Mouse (Mus musculus) CD8-positive naive resting alpha-beta T cell, adult 2 months (primary cell): ENCODE data around the gene Rhbdf1.

ENCODE experiments used
- DNase-seq, 2 experiments: peaks; one replicate each; pipeline ENCODE4 v3.0.0; 2022; ENCODE audit warnings: low read depth in 2 of 2, low spot score in 2 of 2

Rhbdf1 gene

DNA sequence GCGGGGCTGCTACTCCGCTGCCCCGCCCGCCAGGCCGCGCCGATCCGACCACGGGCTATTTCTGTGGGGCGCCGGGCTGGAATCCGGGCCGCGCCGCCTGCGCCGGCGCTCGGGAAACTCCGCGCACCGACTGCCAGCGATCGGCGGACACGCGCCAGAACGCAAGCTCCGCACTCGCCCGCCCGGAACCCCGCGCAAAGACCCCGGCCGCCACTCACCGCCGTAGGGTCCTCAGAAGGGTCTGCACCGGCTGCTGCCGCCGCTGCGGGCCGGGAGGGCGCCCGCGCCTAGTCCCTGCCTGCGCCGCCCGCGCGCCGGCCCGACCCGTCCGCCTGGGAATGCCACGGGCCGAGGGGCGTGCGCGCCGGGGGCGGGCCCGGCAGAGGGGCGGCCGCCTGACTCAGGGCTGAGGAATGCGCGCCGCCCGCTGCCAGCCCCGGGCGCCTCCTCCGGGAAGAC is at the start of gene Rhbdf1:
Gene Rhbdf1, minus strand, starts transcription at position 350 of the 459 bp plus-strand sequence.
- no peak for DNase-seq

DNA sequence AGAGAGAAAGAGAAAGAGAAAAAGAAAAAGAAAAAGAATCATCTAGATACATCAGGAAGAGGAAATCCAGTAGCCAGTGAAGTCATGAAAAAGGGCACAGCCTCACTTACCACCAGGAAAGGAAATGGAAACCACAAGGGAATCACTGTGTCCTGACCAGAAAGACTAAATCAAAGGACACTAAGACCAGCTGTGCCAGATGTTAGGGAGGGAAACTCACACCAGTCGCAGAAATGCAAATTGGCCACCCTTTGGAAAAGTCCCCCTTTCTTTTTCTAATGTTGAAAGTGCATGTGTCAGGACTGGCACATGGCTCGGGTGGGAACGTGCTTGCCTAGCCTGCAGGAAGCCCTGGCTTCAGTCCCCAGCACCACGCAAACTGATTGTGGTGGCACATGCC is 49.1 kb upstream of the Rhbdf1 start:
- peak in 1 of 2 experiments; percentile 6 for DNase-seq

- no peak for DNase-seq
Measured at GRCm38 (mm10) chr11:32268952-32269351, 46.9 kb upstream of the Rhbdf1 start.

DNA sequence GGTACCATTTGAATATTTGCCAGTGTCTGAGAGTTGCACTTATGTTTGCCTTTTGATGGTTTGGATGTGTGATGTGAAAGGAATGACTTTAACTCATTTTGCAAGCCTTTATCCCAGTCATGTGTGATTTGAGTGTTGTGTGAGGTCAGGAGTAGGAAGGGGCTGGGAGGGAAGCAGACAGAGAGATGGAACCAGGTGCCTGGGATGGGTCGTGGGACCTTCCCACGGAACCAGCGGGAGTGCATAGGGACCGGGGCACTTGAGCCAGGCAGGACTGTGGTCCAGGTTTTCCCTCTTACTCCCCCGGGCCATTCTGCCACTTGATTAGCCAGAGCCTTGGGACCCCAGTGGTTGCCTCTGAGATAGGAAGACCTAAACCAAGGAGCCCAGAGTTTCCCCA is 45.9 kb upstream of the Rhbdf1 start:
- DNase-seq = peak in 1 of 2 experiments; percentile 1

DNA sequence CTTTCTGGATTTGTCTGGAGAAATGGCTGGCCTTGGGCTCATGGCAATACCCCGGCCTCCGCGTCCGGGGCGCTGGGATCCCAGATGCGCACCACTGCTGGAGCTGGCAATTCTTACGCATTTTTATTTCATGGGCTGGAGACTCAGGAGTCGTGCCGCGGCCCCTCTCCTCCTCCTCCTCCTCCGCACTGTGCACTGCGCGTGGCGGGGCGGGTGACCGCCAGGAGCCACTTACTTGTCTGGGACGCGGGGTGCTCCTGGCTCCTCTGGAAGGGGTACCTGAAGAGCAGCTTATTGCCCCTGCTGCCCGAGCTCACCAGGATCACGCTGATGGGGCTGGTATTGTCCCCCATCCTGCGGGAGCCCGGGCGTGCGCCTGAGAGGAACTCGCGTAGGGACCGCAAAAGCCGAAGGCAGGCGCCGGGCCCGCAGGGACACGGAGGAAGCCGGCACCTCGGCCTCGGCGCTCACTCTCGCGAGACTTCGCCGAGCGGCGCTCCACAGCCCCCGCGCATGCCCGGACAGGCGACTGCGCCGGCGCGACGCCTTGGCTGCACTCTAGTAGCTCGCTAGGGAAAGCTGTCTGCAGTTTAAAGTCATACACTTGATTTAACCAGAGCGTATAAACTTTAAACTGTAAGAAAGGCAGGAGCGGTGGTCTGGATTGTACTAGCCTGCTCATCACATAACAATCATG is 45.2 kb upstream of the Rhbdf1 start, which contains the start of gene Nprl3:
Gene Nprl3, minus strand, starts transcription at position 520 of the 697 bp plus-strand sequence.
- DNase-seq = peak; percentile 93 to 94

DNA sequence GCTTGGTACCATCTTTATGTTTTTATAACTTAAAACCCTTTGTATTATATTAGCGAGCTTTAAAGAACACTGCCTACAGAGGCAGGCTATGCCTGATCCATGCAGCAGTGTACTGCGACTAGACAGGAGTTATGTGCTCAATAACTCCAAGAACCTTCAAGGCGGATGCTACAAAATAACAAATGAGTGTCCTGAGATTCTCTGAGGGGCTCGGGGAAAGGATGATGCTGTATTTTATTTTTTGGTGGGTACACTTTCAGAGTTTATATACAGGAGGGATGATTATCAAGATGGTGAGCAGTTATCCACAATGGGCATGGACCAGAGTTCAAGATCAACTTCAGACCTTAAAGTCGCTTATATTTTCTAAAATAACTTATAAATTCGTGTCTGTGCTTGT is 44.7 kb upstream of the Rhbdf1 start:
- no peak for DNase-seq

- DNase-seq = no peak
Measured at GRCm38 (mm10) chr11:32266194-32266593, 44.1 kb upstream of the Rhbdf1 start.

DNA sequence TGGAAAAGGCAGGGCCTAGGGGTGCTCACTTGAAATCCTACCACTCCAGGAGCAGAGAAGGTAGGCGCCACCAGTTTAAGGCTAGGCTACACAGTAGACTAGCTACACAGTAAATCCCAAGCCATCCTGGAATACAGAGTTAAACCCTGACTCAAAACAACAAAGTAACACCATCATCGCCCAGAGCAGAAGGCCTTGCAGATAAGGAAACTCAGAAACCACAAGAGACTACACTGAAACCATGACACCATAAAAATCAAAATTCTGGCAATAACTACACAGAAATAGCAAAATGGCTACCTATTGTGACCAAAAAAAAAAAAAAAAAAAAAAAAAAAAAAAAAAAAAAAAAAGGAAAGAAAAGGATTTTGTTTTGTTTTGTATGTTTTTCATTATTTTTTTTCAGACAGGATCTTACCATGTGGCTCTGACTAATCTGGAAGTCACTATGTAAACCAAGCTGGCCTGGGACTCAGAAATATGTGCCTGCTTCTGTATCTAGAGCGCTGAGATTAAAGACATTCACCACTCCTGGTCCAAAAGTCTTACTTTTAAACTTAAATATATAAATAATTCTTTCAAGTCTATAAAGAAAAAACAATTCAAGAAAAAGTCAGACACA is 43.1 kb upstream of the Rhbdf1 start:
- DNase-seq = no peak

DNA sequence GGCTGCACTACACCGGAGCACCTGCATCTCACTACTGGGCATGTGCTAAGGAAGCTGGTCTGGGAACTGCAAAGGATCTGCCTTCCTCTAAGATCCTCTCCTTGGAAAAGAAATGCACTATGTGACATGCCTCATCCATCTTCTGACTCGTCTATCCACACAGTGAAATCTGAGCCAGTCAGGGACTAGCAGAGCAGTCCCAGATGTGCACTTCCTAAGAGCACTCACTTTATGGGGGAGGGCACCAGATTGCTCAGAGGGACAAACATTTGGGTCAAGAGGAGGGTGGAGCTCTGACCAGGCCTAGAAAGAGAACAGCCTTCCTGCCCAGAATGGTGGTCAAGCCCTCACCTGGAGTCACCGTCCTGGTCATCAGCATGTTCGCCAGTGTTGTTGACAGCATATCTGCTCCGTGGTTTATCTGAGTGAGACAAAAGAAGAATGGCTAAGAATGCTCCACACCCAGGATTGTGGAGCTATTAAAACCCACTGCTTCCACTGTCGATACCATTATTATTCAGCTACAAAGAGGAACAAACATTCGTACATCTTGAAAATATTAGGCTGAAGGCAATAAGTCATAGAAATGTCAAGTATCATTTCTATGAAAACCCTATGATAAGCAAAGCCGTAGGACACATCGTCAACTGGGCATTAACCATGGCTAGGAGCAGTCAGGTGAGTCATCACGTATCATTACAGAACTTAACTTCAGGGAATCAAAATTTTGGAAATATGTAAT is 40.7 kb upstream of the Rhbdf1 start:
- DNase-seq = no peak

DNA sequence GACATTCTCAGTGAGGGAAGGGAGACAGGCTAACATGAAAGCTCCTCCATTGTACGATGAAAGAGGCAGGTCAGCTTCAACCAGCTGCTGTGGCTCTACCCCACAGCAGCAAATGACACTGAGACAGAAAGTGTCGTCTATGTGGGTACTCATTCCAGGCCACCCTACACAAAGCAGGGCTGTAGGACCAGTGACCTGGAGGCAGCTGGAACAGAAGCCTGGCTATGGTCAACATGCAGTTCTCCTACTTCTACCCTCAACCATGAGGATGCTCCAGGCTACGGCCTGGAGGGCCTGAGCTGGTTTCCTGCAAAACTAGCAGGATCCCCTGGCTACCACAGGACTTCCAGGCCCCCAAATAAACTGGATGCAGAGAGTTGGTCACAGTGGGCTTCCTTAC is 34.5 kb upstream of the Rhbdf1 start:
- DNase-seq = no peak

GRCm38 (mm10) chr11:32256146-32256545 is 34.0 kb upstream of the Rhbdf1 start:
- no peak for DNase-seq

GRCm38 (mm10) chr11:32253121-32253520 is 31.0 kb upstream of the Rhbdf1 start:
- DNase-seq = no peak

DNA sequence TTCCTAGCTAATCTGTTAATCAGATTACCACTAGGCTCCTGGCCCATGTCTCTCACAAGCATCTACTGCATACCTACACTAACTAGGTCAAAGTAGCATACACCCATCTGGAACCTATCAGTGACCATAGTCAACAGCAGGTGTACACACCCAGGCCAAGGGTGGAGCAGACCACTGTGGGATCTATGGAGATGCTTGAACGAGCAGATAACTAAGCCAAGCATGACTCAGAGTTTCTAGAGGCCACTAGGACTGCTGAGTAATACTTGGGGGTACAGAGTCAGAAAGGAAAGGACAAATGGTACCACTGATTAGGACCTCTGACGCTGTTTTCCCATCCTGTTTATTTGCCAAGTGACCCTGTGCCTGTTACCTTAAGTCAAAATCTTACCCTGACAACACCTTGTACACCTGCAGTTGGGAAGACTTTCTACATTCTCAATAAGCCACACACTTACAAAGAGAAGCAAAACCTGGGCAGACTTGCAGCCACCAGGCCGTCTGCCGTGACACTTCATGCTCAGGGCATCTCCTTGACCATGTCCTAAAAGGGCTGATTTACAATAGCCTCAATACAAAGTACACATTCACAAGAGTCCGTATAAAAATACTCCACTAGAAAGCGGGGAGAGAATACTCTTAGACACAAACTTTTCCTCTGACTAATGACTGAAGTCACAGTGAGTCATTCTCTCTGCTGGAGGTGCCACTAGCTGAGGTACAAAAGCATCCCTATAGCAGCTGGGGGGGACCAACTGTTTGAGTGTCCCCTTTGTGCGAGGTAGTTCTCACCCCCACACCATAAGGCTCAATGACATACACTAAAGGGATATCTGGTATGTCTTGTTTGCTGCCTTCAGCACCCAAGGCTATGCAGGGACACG is 29.0 kb upstream of the Rhbdf1 start:
- DNase-seq = no peak

DNA sequence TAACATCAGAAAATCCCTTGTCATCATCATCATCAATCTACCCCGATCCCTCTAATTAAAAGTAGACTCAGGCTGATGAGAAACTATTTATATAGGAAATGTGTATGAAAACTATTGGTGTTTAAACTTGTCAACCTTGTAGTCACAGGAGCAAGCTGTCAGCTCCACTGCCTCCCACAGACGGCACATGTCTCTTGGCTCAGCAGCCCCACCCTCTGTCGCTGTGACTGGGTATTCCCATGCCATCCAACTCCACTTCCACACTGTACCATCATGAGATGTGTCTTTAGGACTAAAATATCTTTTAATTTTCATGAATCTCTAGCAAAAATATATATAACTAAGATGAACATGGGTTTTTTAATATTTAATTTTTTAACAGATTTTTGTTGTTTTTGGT is 26.2 kb upstream of the Rhbdf1 start:
- DNase-seq = no peak

- no peak for DNase-seq
Measured at GRCm38 (mm10) chr11:32247068-32247467, 25.0 kb upstream of the Rhbdf1 start.

DNA sequence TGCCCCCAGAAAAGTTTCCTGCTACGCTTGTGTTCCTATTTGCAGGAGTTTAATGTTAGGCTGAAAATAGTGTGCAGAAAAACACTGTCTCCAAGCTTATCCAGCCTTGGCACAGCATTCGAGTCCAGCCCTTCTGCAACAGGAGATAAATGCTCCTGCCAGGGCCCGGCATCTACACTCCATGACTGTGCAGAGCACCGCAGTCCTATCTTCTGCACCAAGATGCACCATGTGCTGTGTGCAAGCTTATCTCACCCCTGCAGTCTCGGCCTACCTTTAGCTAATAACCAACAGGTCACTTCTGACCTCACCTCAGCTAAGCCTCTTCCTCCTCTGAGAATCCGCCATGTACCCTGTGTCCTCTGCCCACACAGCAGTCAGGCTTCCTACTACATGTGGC is 23.5 kb upstream of the Rhbdf1 start:
- no peak for DNase-seq

DNA sequence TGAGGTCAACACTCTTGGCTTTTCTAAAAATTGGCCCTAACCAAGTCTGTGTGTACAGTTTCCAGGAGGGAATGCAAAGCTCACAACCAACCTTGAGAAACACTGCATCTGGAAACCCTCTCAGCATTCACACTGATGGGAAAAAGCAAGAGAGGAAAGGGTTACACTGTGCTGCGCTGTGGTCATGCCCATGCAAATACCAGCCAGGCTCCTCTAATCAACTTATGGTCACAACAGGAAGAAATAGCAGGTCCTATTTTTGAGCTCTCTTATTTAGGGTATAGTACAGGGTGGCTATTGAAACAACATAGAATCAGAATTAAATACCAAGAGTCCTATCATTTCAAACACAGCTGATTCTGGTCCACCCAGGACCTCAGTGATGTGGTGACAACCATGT is 22.5 kb upstream of the Rhbdf1 start:
- DNase-seq = no peak

DNA sequence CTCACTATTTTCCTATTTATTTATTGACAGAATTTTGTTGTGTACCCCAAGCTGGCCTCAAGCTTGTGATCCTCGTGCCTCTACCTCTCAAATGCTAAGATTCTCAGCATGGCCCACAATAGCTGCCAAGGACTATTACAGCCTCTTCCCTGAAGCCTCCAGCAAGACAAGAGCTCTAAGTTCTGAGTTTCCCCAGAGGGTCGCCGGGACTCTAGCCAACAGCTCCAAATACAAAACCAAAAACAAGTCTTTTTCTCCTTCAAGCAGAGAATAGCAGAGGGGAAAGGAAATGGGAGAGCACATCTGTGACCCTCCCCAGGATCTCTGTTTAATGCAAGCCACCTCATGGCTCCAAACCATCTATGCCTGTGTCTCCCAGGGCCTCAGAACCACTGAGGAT is 22.0 kb upstream of the Rhbdf1 start:
- no peak for DNase-seq

GRCm38 (mm10) chr11:32243205-32243955 is 21.3 kb upstream of the Rhbdf1 start:
- no peak for DNase-seq

- no peak for DNase-seq
Measured at GRCm38 (mm10) chr11:32242209-32242608, 20.1 kb upstream of the Rhbdf1 start.
